Mouse (Mus musculus) ZHBTc4 (cell line): ENCODE measurements at regions not wholly inside any gene's neighbourhood (a gene's known extent, or its start where the extent isn't known, plus 50 kb on each side); places are given as distances from the start of the nearest gene placed in this dataset.
"Not testable (repeated sequence)": the region's sequence is repeated elsewhere in the genome, so short reads cannot be mapped to it uniquely, and the experiment has no call there.

Experiments used
- DNase-seq: peaks from one replicate; pipeline ENCODE4 v3.0.0-alpha.2; 2011; ENCODE audit warnings: low read depth, low spot score

DNA sequence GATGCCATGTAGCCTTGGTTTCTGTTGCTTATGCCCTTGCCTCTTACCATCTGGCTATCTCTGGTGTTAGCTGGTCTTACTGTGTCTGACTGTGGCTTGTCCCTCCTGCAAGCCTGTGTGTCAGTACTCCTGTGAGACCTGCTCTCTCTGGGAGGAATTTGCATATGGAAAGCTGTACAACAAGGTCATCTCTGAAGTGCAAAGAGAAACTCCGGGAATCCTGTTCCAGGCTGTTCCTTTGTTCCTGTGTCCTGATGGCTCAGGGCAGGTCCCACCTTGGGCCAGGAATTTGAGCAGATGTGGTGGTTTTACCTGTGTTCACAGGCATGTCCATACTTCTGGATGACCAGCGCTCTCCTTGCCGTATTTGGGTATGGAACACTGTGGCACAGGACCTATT, 218.6 kb upstream of the Nsun6 start:
- DNase-seq, result peak; percentile 69

DNA sequence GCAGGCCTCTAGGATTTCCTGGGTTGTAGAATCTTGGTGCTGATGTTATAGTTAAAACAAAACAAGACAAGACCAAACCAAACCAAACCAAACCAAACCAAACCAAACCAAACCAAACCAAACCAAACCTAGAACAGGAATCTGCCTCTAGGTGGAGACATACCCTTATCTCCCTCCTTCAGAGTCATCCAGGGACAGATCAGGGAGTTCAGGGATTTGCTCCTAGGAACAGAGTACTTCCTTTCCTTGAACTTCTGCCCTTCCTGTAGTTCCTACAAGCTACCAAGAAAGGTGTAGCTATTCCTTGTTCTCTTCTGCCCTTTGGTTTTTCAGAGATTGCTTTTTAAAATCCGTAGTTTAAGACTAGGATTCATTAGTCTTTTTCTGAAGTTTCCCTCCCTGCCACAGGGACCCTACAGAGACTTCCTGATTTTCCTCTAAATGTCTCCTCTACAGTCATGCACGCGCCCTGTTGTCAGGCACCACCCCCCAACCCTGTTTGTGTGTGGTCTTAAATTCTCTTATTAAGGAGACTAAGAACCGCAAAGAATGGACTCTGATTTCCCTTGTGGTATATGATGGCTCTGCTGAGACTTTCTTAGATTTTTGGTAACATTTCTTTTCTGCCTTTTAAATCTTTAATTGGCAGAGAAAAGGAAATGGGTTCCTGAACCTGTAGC, 205.8 kb upstream of the Nsun6 start:
- peak; percentile 72 for DNase-seq

DNA sequence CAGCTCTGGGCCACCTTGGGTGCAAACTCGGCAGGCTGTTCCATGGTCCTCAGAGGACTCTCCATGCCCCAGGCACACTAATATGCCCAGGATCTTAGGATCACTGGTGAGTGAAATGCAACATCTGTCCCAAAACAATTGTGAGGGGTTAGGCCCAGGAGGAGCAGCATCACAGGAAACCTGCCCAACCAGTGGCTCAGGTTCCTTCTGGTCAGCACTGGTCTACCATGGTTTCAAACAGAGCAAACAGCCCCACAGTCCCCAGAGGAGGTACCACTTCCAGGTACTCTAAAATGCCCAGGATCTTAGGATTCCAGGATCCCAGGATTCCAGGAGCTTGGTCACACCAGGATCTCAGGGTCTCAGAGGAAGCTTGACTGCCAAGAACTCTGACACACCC, 187.4 kb upstream of the Nsun6 start:
- DNase-seq, result not testable (repeated sequence)

DNA sequence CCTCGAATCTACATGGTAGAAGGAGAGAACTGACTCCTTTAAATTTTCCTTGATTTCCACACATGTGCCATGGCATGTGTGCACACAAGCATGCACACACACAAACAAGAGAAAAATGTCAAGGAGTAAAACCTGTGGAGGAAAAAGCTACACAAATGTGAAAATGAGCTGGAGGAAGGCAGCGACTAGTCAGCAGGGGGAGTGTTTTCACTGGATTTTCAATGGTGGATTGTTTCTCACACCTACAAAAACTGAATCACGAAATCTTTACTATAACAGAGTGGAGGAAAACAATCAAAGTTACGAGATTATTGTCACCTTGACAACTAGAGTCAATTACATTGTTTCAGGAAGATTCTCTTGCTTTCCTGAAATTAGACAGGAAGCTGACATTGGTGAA, 167.0 kb upstream of the Nsun6 start:
- DNase-seq, result no peak

DNA sequence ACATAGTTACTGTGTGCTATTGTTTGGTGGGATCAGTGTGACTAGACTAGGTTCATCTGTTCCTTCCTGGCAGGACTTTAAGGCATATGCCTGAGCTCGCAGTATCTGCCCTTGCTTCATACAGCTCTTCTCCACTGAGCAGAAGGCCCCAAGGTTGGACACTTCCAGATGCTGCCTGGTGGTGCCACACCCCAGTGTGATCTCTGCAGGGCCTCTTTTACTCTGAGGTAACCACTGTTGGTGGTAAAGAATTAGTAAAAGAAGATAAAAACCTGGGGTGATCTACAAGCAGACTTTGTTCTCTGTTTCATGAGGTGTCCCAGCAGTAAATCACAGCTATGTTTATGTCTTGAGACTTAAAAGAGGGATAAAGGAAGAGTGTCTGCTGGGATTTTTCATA, 133.2 kb upstream of the Nsun6 start:
- DNase-seq, result no peak

DNA sequence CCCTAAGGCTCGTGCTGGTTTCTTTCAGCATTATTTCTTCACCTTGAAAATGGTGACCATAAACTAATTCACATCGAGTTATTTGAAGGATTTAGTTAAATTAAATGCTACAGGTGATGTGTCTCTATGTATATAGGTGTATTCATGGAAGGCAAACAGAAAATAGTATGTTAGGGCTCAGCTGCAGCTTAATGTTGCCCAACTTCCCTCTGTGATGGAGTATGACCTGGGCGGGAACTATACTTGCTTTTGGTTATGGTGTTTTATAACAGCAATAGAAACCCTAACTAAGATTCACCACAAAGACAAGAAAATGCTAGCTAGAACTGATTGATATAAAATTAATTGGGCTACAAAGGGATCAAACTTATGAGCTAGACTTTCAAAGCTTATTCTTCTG, 126.1 kb upstream of the Nsun6 start:
- DNase-seq, result no peak

DNA sequence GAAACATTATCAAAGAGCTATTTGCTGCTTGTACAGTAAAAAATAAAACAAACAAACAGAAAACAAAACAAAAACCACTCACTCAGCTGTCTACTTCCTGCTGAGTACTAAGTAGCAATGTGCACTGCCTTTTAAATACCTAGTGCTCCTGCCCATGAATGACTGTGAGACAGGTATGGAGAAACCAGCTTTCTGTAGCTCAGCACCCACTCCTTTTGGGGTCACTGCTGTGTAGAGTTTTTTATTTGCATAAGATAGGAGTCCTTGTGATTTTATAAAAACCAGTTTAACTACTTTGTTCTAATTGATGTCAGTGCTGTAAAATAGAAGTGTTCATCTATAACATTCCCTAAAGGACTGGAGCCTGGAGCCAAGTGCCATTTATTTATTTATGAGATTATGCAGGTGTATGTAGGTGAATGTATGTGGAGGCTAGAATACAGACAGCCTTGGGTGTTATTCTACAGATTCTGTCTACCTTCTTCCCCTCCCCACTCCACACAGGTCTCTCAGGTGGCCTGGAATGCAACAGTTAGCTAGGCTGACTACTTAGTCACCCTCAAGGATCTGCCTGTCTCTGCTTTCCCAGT, 111.7 kb upstream of the Nsun6 start:
- no peak for DNase-seq

DNA sequence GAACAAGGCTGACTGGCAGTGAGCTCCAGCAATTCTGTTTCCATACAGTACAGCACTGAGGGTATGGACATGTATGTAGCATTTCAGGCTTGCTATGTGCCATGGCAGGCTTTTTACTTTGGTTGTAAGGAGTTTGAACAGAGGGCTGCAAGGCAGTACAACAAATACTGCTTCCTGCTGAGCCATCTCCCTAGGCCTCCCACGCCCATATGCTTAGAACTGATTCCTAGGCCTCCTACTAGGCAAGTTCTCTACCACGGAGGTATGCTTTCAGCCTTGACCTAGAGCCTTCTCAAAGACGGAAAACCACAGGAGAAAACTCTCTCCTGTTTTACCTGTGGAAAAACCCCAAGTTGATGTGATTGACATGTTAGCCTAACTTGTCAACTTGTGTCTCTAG, 111.0 kb upstream of the Nsun6 start:
- DNase-seq, result peak; percentile 23

DNA sequence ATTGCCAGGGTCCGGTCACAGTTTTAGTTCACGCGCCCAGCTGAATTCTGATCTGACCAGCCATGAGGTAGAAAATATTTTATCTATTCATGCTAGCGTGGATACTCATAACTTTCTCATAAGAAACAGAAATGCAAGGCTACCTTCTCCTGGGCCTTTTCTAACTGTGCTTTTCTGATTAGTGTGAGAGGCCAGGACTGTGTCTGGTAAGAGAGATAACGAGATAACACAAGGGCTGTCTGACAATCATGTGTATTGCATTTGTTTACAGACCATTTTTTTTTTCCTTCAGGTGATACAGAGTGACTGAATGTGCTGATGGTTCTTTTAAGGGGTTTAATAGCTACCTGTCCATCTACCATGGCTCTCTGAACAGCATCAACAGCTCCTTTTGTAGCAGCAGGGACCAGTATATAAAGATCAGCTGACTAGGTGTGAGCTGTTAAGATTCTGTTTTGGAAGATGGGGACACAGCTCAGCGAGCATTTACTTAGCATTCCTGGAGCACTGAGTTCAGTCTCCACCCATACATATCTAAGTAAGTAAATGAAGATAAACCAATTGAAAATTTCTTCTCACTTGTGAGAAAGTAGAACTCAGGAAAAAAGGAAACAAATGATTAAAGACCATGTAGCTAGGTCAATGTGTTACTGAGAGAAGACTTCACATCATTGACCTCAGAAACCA, 109.0 kb upstream of the Nsun6 start:
- DNase-seq, result no peak

DNA sequence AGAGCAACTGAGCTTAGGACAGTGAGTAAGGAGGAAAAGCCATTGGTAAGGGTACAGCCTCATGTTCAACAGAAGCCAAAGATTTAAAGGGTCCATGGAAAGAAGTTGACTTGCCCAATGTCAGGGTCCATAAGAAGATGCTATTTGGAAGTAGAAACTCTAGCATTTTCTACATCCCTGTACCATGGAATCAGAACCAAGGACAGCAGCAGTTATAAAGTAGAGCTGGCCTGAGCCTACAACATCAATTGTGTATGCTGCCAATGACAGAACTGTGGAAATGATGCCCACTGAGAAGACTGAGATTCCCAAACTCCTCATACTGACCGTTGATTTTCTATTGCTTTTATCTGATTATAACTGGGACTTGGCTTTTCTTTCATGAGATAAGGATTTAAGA, 107.0 kb upstream of the Nsun6 start:
- no peak for DNase-seq

DNA sequence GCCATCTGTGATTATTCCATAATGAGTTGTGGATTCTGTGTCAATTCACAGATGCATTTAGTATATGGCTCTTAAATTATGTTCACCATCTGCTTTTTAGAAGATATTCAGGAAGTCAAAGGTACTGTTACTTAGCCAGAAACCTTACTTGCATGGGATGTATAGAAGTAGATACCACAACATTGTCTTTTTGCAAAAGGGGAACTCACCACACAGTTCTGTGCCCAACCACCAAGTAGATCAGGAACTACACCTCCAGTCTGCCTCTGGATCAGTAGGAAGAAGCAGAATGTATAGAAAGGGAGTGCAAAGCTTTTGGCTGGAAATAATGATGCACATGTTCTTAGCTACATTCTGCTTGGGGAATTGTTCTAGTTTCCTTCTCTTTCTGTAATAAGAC, 102.8 kb upstream of the Nsun6 start:
- DNase-seq, result no peak

DNA sequence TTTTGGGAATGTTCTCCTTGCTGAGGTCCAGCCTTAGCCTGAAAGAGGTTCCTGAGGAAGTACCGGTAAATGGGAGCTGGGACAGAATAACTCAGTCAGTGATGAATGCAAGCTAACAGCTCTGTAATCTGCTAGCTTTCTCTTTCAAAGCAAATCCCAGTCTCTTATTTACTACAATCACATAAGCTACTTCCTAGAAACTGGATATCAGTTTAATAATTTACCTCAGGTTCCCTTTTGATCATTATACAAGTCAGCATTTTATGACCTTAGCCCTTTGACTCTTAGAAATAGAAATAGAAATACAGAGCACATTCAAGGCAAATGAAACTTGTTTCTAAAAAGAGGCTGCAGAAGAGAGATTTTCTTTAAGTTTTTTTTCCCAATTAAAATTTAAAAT, 96.0 kb upstream of the Nsun6 start:
- DNase-seq, result no peak

DNA sequence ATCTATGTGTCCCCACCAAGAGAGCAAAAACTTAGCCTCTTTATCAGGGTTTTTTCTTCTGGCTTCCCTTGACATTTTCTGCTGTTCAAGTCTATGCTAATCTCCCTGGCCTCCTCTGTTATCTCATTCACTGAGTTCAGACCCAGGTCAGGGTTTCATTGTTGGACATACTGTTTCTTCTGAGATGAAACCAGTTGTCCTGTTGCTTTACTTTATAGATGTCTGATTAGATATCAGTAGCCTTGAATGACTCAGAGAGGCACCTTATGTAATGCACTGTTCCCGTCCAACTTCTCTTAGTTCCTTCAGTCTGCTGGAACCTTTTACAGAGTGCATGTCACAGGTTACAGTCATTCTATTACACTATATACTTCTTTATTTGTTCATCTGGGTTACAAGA, 93.5 kb upstream of the Nsun6 start:
- DNase-seq, result no peak

DNA sequence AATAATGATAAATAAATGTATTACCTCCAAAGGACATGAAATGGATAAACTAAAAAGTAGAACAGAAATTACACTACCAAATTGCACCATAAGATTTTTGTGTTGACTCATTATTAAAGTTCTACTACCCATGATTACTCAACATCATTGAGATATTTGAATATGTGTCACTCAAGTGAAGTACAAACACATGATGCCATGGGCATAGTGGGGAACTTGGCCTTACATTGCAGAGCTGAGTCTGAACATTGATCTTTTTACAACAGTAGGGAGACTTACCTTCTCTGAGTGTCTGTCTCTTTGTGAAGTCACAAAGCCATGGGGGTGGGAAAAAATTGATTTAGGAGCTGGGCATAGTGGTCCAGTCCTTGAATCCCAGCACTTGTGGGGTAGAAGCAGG, 92.1 kb upstream of the Nsun6 start:
- DNase-seq, result no peak

DNA sequence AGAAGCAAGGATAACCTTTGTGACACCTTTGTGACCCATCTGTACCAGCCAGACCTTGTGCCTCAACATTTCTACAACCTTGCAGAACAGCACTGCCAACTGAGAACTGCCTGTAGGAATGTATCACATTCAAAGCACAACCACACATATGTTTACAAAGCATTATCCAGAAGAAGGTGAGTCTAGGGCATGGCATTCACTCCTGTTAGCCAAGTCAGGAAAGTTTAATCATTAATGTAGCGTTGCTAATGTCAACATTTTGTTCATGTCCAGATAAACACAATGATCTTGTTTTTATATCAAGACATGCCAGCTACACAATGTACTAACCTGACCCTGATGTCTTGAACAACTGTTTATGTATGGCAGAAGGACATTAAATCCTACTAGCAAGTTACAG, 91.5 kb upstream of the Nsun6 start:
- DNase-seq, result no peak

DNA sequence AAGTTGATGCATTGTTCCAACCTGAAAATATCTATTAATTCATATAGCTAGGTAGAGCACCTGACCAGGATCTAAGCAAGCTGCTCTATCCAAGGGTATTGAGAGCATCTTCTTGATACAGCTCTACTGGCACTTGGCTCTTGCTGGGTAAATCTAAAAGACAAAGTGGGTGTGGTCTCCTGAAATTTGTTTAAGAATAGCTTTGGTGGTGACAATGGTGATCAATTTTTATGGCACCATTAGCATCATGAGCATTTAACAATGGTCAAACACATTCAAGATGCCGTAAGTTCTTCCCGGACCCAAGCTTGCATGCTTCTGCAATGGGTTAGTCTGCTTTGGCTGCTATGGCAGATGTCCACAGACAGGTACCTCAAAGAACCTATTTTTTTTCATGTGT, 89.9 kb upstream of the Nsun6 start:
- DNase-seq, result peak; percentile 69

DNA sequence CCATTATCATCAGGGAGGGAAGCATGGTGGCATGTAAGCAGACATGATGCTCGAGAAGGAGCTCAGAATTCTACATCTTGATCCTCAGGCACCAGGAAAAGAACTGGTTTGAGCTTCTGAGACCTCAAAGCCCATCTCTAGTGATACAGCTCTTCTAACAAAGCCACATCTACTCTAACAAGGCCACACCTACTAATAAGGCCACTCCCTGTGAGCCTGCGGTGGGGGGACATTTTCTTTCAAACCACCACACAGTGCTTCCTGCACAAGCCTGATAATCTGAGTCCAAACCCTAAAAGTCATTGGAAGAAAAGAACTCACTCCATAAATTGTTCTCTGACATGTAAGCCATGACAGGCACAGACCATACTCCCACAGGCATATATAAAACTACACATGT, 85.0 kb upstream of the Nsun6 start:
- DNase-seq, result no peak
